Mouse (Mus musculus): ENCODE measurements around the gene Agpat1. TPM values are rescaled to one million over a fixed set of nuclear protein-coding genes. Genes with fewer than 3 reads are reported as not detected.

Gene Agpat1
- polyA plus RNA-seq, 1 experiment from 2014 or later = 42.6 TPM

- Histone ChIP-seq H3K4me3 (replicated peaks; ENCODE audit: low read length) (no peak overlapping the region), H3K9ac (ENCODE audit: low read length) (no peak overlapping the region), H3K4me1 (ENCODE audit: control insufficient read depth, insufficient read depth, low read length) (peaks cover 49% of the 10 kb centered on the region), H3K27ac (ENCODE audit: low read length) (no peak overlapping the region), H3K4me2 (ENCODE audit: low read depth, low read length) (no peak overlapping the region), H3K27me3 (ENCODE audit: control insufficient read depth, insufficient read depth, low read length) (no peaks in the 10 kb centered on the region), H3K36me3 (ENCODE audit: control insufficient read depth, insufficient read depth, low read length) (peaks cover 5% of the 10 kb centered on the region; the same call in 1 of the 2 replicates), H3K9me3 (replicated peaks; ENCODE audit: control insufficient read depth, low read length) (no peaks in the 10 kb centered on the region)
- WGBS = 71% methylated on average over 2 of the region's 2 CpGs
- ATAC-seq (ENCODE audit: insufficient read depth, low FRiP score) = no peak
Measured at GRCm38 (mm10) chr17:34658145-34658544, 54.1 kb downstream of the Agpat1 start.

- no peak for ATAC-seq (ENCODE audit: insufficient read depth, low FRiP score)
- no peak overlapping the region for H3K4me2 ChIP-seq (ENCODE audit: low read depth, low read length)
- no peaks in the 10 kb centered on the region for H3K27me3 ChIP-seq (ENCODE audit: control insufficient read depth, insufficient read depth, low read length)
- peaks cover 3% of the 10 kb centered on the region; the same call in 1 of the 2 replicates for H3K36me3 ChIP-seq (ENCODE audit: control insufficient read depth, insufficient read depth, low read length)
- H3K9me3 ChIP-seq (replicated peaks; ENCODE audit: control insufficient read depth, low read length) = no peaks in the 10 kb centered on the region
- H3K4me1 ChIP-seq (ENCODE audit: control insufficient read depth, insufficient read depth, low read length) = peaks cover 49% of the 10 kb centered on the region
- WGBS = 79% methylated on average over 3 of the region's 3 CpGs
- no peak overlapping the region for H3K27ac ChIP-seq (ENCODE audit: low read length)
- no peak overlapping the region for H3K9ac ChIP-seq (ENCODE audit: low read length)
- H3K4me3 ChIP-seq (replicated peaks; ENCODE audit: low read length) = no peak overlapping the region
Measured at GRCm38 (mm10) chr17:34658591-34658990, 54.5 kb downstream of the Agpat1 start.

- Histone ChIP-seq H3K9ac (ENCODE audit: low read length) (no peak overlapping the region), H3K27ac (ENCODE audit: low read length) (no peak overlapping the region), H3K9me3 (replicated peaks; ENCODE audit: control insufficient read depth, low read length) (no peaks in the 10 kb centered on the region), H3K4me1 (ENCODE audit: control insufficient read depth, insufficient read depth, low read length) (peaks cover 46% of the 10 kb centered on the region), H3K27me3 (ENCODE audit: control insufficient read depth, insufficient read depth, low read length) (no peaks in the 10 kb centered on the region), H3K4me2 (ENCODE audit: low read depth, low read length) (no peak overlapping the region), H3K36me3 (ENCODE audit: control insufficient read depth, insufficient read depth, low read length) (no peaks in the 10 kb centered on the region), H3K4me3 (replicated peaks; ENCODE audit: low read length) (no peak overlapping the region)
- 60% methylated on average over 12 of the region's 12 CpGs for WGBS
- no peak for ATAC-seq (ENCODE audit: insufficient read depth, low FRiP score)
Measured at GRCm38 (mm10) chr17:34659181-34659896, 55.3 kb downstream of the Agpat1 start.

GRCm38 (mm10) chr17:34659897-34660214 lies 55.8 kb downstream of the Agpat1 start:
- Histone ChIP-seq H3K9me3 (replicated peaks; ENCODE audit: control insufficient read depth, low read length) (no peaks in the 10 kb centered on the region), H3K9ac (ENCODE audit: low read length) (no peak overlapping the region), H3K36me3 (ENCODE audit: control insufficient read depth, insufficient read depth, low read length) (no peaks in the 10 kb centered on the region), H3K27ac (ENCODE audit: low read length) (no peak overlapping the region), H3K4me2 (ENCODE audit: low read depth, low read length) (no peak overlapping the region), H3K27me3 (ENCODE audit: control insufficient read depth, insufficient read depth, low read length) (no peaks in the 10 kb centered on the region), H3K4me1 (ENCODE audit: control insufficient read depth, insufficient read depth, low read length) (peaks cover 42% of the 10 kb centered on the region), H3K4me3 (replicated peaks; ENCODE audit: low read length) (no peak overlapping the region)
- 56% methylated on average over 3 of the region's 3 CpGs for WGBS
- no peak for ATAC-seq (ENCODE audit: insufficient read depth, low FRiP score)

GRCm38 (mm10) chr17:34660259-34660820 lies 56.3 kb downstream of the Agpat1 start:
- Histone ChIP-seq H3K27me3 (ENCODE audit: control insufficient read depth, insufficient read depth, low read length) (no peaks in the 10 kb centered on the region), H3K4me3 (replicated peaks; ENCODE audit: low read length) (peak overlapping the region; percentile 27), H3K9me3 (replicated peaks; ENCODE audit: control insufficient read depth, low read length) (no peaks in the 10 kb centered on the region), H3K4me2 (ENCODE audit: low read depth, low read length) (peak overlapping the region; percentile 48), H3K4me1 (ENCODE audit: control insufficient read depth, insufficient read depth, low read length) (peaks cover 37% of the 10 kb centered on the region), H3K27ac (ENCODE audit: low read length) (peak overlapping the region; percentile 66), H3K9ac (ENCODE audit: low read length) (peak overlapping the region; percentile 59), H3K36me3 (ENCODE audit: control insufficient read depth, insufficient read depth, low read length) (no peaks in the 10 kb centered on the region)
- ATAC-seq (ENCODE audit: insufficient read depth, low FRiP score) = no peak
- WGBS = 24% methylated on average over 11 of the region's 11 CpGs

GRCm38 (mm10) chr17:34661121-34661591 lies 57.1 kb downstream of the Agpat1 start:
- H3K27me3 ChIP-seq (ENCODE audit: control insufficient read depth, insufficient read depth, low read length) = no peaks in the 10 kb centered on the region
- H3K4me2 ChIP-seq (ENCODE audit: low read depth, low read length) = peak overlapping the region; percentile 48
- H3K36me3 ChIP-seq (ENCODE audit: control insufficient read depth, insufficient read depth, low read length) = no peaks in the 10 kb centered on the region
- H3K4me3 ChIP-seq (replicated peaks; ENCODE audit: low read length) = peak overlapping the region; percentile 27
- peak; percentile 38; the same call in 1 of the 2 replicates for ATAC-seq (ENCODE audit: insufficient read depth, low FRiP score)
- H3K9me3 ChIP-seq (replicated peaks; ENCODE audit: control insufficient read depth, low read length) = no peaks in the 10 kb centered on the region
- WGBS = 2% methylated on average over 19 of the region's 19 CpGs
- H3K4me1 ChIP-seq (ENCODE audit: control insufficient read depth, insufficient read depth, low read length) = peaks cover 30% of the 10 kb centered on the region
- peak overlapping the region; percentile 66 for H3K27ac ChIP-seq (ENCODE audit: low read length)
- peak overlapping the region; percentile 59 for H3K9ac ChIP-seq (ENCODE audit: low read length)

GRCm38 (mm10) chr17:34662468-34662867 lies 58.4 kb downstream of the Agpat1 start:
- Histone ChIP-seq H3K27ac (ENCODE audit: low read length) (no peak overlapping the region), H3K27me3 (ENCODE audit: control insufficient read depth, insufficient read depth, low read length) (no peaks in the 10 kb centered on the region)
- WGBS = 86% methylated on average over 1 of the region's 1 CpGs

GRCm38 (mm10) chr17:34662978-34663377 lies 58.9 kb downstream of the Agpat1 start:
- Histone ChIP-seq H3K27me3 (ENCODE audit: control insufficient read depth, insufficient read depth, low read length) (no peaks in the 10 kb centered on the region), H3K4me1 (ENCODE audit: control insufficient read depth, insufficient read depth, low read length) (peaks cover 21% of the 10 kb centered on the region), H3K9ac (ENCODE audit: low read length) (no peak overlapping the region), H3K27ac (ENCODE audit: low read length) (no peak overlapping the region), H3K4me3 (replicated peaks; ENCODE audit: low read length) (no peak overlapping the region), H3K9me3 (replicated peaks; ENCODE audit: control insufficient read depth, low read length) (no peaks in the 10 kb centered on the region), H3K36me3 (ENCODE audit: control insufficient read depth, insufficient read depth, low read length) (no peaks in the 10 kb centered on the region), H3K4me2 (ENCODE audit: low read depth, low read length) (no peak overlapping the region)
- no peak for ATAC-seq (ENCODE audit: insufficient read depth, low FRiP score)
- WGBS = 87% methylated on average over 8 of the region's 8 CpGs

More at GRCm38 (mm10) chr17:34662468-34662867, 58.4 kb downstream of the Agpat1 start:
- Histone ChIP-seq H3K9ac (ENCODE audit: low read length) (no peak overlapping the region), H3K4me2 (ENCODE audit: low read depth, low read length) (no peak overlapping the region), H3K36me3 (ENCODE audit: control insufficient read depth, insufficient read depth, low read length) (no peaks in the 10 kb centered on the region), H3K9me3 (replicated peaks; ENCODE audit: control insufficient read depth, low read length) (no peaks in the 10 kb centered on the region), H3K4me3 (replicated peaks; ENCODE audit: low read length) (no peak overlapping the region), H3K4me1 (ENCODE audit: control insufficient read depth, insufficient read depth, low read length) (peaks cover 21% of the 10 kb centered on the region)
- no peak for ATAC-seq (ENCODE audit: insufficient read depth, low FRiP score)
